Mouse (Mus musculus) CH12.LX (cell line): ENCODE measurements around the gene Nop10. TPM values are rescaled to one million over a fixed set of nuclear protein-coding genes. Genes with fewer than 3 reads are reported as not detected.
"Not testable (repeated sequence)": the region's sequence is repeated elsewhere in the genome, so short reads cannot be mapped to it uniquely, and the experiment has no call there.

ENCODE experiments used
- DNase-seq: peaks from one replicate; pipeline ENCODE4 v3.0.0-alpha.2; 2013; ENCODE audit errors: extremely low read depth
- H3K27ac ChIP-seq: 2 replicates; pipeline ENCODE4 v1.5.1; 2012; ENCODE audit warnings: low read depth, mild to moderate bottlenecking, control low read depth, moderate library complexity; ENCODE audit not compliant: insufficient read depth
- H3K27me3 ChIP-seq: replicated peaks from 2 replicates; pipeline ENCODE3; 2012; ENCODE audit warnings: inconsistent platforms
- H3K36me3 ChIP-seq, 2 experiments: replicated peaks in 1 of 2; 2 replicates each; pipeline versions ENCODE3 to v1.6.1; 2012; ENCODE audit warnings: inconsistent platforms in 1 of 2, low read length in 1 of 2, mild to moderate bottlenecking in 1 of 2, mixed read lengths in 1 of 2, moderate library complexity in 1 of 2; ENCODE audit not compliant: control insufficient read depth in 1 of 2, insufficient read depth in 1 of 2
- H3K4me1 ChIP-seq, 2 experiments: 2 replicates each; pipeline ENCODE4 v1.6.1; 2012; ENCODE audit warnings: inconsistent platforms in 1 of 2, moderate library complexity in 1 of 2; ENCODE audit not compliant: insufficient read depth in 2 of 2, control insufficient read depth in 1 of 2
- H3K4me2 ChIP-seq: 2 replicates; pipeline ENCODE4 v1.6.1; 2012; ENCODE audit warnings: low read depth, mild to moderate bottlenecking, control low read depth; ENCODE audit not compliant: poor library complexity, insufficient read depth, severe bottlenecking
- H3K4me3 ChIP-seq, 3 experiments: fragments of 150-350 bp in 1 of 3; sonication (generic) in 1 of 3; replicated peaks in 1 of 3; 2 replicates each; pipeline versions ENCODE3 to v1.5.1; 2011 to 2012; ENCODE audit warnings: low read depth in 2 of 3, low read length in 2 of 3, mild to moderate bottlenecking in 2 of 3, moderate library complexity in 2 of 3, control low read depth in 1 of 3, improper control_type of control experiment in 1 of 3, inconsistent platforms in 1 of 3, mixed read lengths in 1 of 3; ENCODE audit not compliant: poor library complexity in 1 of 3
- H3K79me2 ChIP-seq: replicated peaks from 2 replicates; pipeline ENCODE4 v1.6.1; 2012; ENCODE audit warnings: mild to moderate bottlenecking, moderate library complexity; ENCODE audit not compliant: control insufficient read depth, poor library complexity, insufficient read depth, severe bottlenecking; ENCODE audit errors: extremely low read depth
- H3K9ac ChIP-seq: 2 replicates; pipeline ENCODE4 v1.6.1; 2012; ENCODE audit warnings: low read depth, mild to moderate bottlenecking, control low read depth, moderate library complexity; ENCODE audit not compliant: insufficient read depth
- H3K9me3 ChIP-seq: replicated peaks from 2 replicates; pipeline ENCODE3; 2012; ENCODE audit warnings: low read length, inconsistent platforms, mixed read lengths
- CTCF ChIP-seq, 2 experiments: IDR thresholded peaks in 1 of 2; conservative IDR thresholded peaks in 1 of 2; 2 replicates each; pipeline ENCODE4 v1.5.1; 2011 to 2012; ENCODE audit warnings: low read depth in 2 of 2, low read length in 2 of 2, improper control_type of control experiment in 1 of 2, inconsistent platforms in 1 of 2, mild to moderate bottlenecking in 1 of 2, moderate library complexity in 1 of 2
- ELF1 ChIP-seq: IDR thresholded peaks from 2 replicates; pipeline ENCODE4 v1.6.1; 2014; ENCODE audit warnings: low read depth, mild to moderate bottlenecking, inconsistent platforms, low read length, improper control_type of control experiment
- ETS1 ChIP-seq: conservative IDR thresholded peaks from 2 replicates; pipeline ENCODE4 v1.6.1; 2012; ENCODE audit warnings: low read depth, mild to moderate bottlenecking, inconsistent platforms, low read length, improper control_type of control experiment, moderate library complexity
- HCFC1 ChIP-seq: IDR thresholded peaks from 2 replicates; pipeline ENCODE4 v1.6.1; 2012; ENCODE audit warnings: low read depth, mild to moderate bottlenecking, inconsistent platforms, low read length, improper control_type of control experiment
- MAFK ChIP-seq: IDR thresholded peaks from 2 replicates; pipeline ENCODE4 v1.6.1; 2011; ENCODE audit warnings: low read length, improper control_type of control experiment; ENCODE audit not compliant: insufficient replicate concordance
- MAZ ChIP-seq: IDR thresholded peaks from 2 replicates; pipeline ENCODE4 v1.6.1; 2012; ENCODE audit warnings: low read depth, mild to moderate bottlenecking, inconsistent platforms, low read length, improper control_type of control experiment, moderate library complexity
- MEF2A ChIP-seq: IDR thresholded peaks from 2 replicates; pipeline ENCODE4 v1.6.1; 2014; ENCODE audit warnings: low read depth, mild to moderate bottlenecking, inconsistent platforms, low read length, improper control_type of control experiment, borderline replicate concordance
- MXI1 ChIP-seq: IDR thresholded peaks from 2 replicates; pipeline ENCODE4 v1.6.1; 2011; ENCODE audit warnings: mild to moderate bottlenecking, low read depth, low read length, improper control_type of control experiment
- POLR2A ChIP-seq: IDR thresholded peaks from 2 replicates; pipeline ENCODE4 v1.6.1; 2011; ENCODE audit warnings: low read depth, mild to moderate bottlenecking, improper control_type of control experiment, low read length
- POLR2AphosphoS2 ChIP-seq: IDR thresholded peaks from 2 replicates; pipeline ENCODE4 v1.6.1; 2011; ENCODE audit warnings: low read depth, low read length, improper control_type of control experiment
- RCOR1 ChIP-seq: conservative IDR thresholded peaks from 2 replicates; pipeline ENCODE4 v1.6.1; 2012; ENCODE audit warnings: low read depth, mild to moderate bottlenecking, inconsistent platforms, low read length, improper control_type of control experiment
- SMC3 ChIP-seq: IDR thresholded peaks from 2 replicates; pipeline ENCODE4 v1.6.1; 2011; ENCODE audit warnings: low read depth, low read length, improper control_type of control experiment
- UBTF ChIP-seq: IDR thresholded peaks from 2 replicates; pipeline ENCODE4 v1.6.1; 2012; ENCODE audit warnings: low read depth, mild to moderate bottlenecking, inconsistent platforms, low read length, improper control_type of control experiment, moderate library complexity
- ZMIZ1 ChIP-seq: IDR thresholded peaks from 2 replicates; pipeline ENCODE4 v1.6.1; 2012; ENCODE audit warnings: low read depth, mild to moderate bottlenecking, inconsistent platforms, low read length, improper control_type of control experiment
- dilution Hi-C: fragments of 300-500 bp; cut with MboI; formaldehyde crosslinking; loops from 2 replicates; pipeline ENCODE4 v1.14.3; 2020; ENCODE audit warnings: low sequenced_read_pairs; ENCODE audit not compliant: extremely low pct_unique_long_range_greater_than_20kb, extremely low pct_ligation_motif_present
- in situ Hi-C: fragments of 300-500 bp; cut with MboI; formaldehyde crosslinking; loops from 3 replicates; pipeline ENCODE4 v1.14.3; 2019; ENCODE audit warnings: low sequenced_read_pairs, low pct_ligation_motif_present, low pct_unique_long_range_greater_than_20kb, mixed read lengths
- polyA plus RNA-seq: library from polyadenylated mRNA; unstranded; fragments of >175 nt; gene quantifications from 2 replicates; pipeline ENCODE4 v1.2.1, GENCODE M21; 2012; ENCODE audit warnings: low read depth; ENCODE audit not compliant: insufficient read length
- total RNA-seq, 2 experiments: library from RNA; depleted of rRNA; stranded (reverse); fragments of 300-350 nt in 1 of 2; fragments of >200 nt in 1 of 2; gene quantifications; 2 replicates each; pipeline ENCODE4 v1.2.3; 2012 to 2014

The Nop10 gene
- total and polyA plus RNA-seq, 3 experiments = 239 to 507 (median 251) TPM

GRCm38 (mm10) chr2:112285031-112285390, 23.3 kb downstream of the Nop10 start:
- dilution Hi-C loops (no loop called here), in situ Hi-C loops (no loop called here)
- TF ChIP-seq MAZ = no peak
- no peaks in the 10 kb centered on the region for H3K27me3 ChIP-seq
- no peak overlapping the region for H3K9ac ChIP-seq
- no peaks in the 10 kb centered on the region for H3K4me1 ChIP-seq
- H3K79me2 ChIP-seq = 0 out of 2 replicates have a peak, but pooled peaks cover 2% of the 10 kb centered on the region
- no peak overlapping the region for H3K27ac ChIP-seq
- DNase-seq = no peak
- H3K4me2 ChIP-seq = peak overlapping the region; percentile 17; the same call in 1 of the 2 replicates
- peaks cover 0 to 4% of the 10 kb centered on the region in 2 experiments for H3K36me3 ChIP-seq
- H3K9me3 ChIP-seq = no peaks in the 10 kb centered on the region
- no peak overlapping the region for H3K4me3 ChIP-seq

GRCm38 (mm10) chr2:112286062-112286461, 24.3 kb downstream of the Nop10 start:
- H3K36me3 ChIP-seq, dilution Hi-C loops, H3K4me1 ChIP-seq, DNase-seq, H3K27me3 ChIP-seq, H3K9ac ChIP-seq, H3K4me3 ChIP-seq, H3K79me2 ChIP-seq, in situ Hi-C loops, H3K4me2 ChIP-seq, H3K27ac ChIP-seq, H3K9me3 ChIP-seq: not testable (repeated sequence)

- no peaks in the 10 kb centered on the region for H3K27me3 ChIP-seq
- no peak overlapping the region for H3K9ac ChIP-seq
- H3K9me3 ChIP-seq = no peaks in the 10 kb centered on the region
- TF ChIP-seq POLR2A (no peak), MAZ (no peak), SMC3 (no peak), HCFC1 (no peak), ETS1 (no peak)
- TF ChIP-seq, all 38 proteins: peak for 0
- Histone ChIP-seq H3K27ac (no peak overlapping the region), H3K4me1 (no peaks in the 10 kb centered on the region), H3K36me3 (peaks cover 0 to 4% of the 10 kb centered on the region in 2 experiments), H3K4me3 (no peak overlapping the region), H3K79me2 (no peaks in the 10 kb centered on the region), H3K4me2 (no peak overlapping the region)
- dilution Hi-C loops (no loop called here), in situ Hi-C loops (no loop called here)
- no peak for DNase-seq
Measured at GRCm38 (mm10) chr2:112287059-112287458, 25.3 kb downstream of the Nop10 start.

DNA sequence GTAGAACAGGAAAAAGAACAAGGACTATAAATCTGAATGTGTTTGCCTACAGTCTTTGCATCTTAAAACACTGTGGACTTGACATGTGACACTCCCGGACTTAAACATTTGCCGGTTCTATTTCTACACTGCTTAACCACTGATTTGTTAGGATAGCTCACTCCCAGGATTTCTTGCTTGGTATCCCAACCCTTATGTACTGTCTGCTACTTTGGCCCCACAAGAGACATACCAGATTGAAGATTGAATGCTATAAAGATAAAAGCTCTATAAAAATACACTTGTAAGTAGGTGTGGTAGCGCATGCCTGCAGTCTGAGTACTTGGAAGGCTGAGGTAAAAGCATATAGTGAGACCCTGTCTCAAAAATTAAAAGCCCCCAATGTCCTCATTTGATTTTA, 27.8 kb downstream of the Nop10 start:
- no peak overlapping the region for H3K4me2 ChIP-seq
- TF ChIP-seq MXI1 (no peak), ELF1 (no peak), ZMIZ1 (no peak), UBTF (no peak), MEF2A (no peak), HCFC1 (no peak), POLR2AphosphoS2 (no peak), CTCF (conservative IDR thresholded peaks at IDR 0.05 in 1 of 2, IDR thresholded peaks at IDR 0.05 in 1 of 2; ENCODE audit: low read depth in 2 of 2, low read length in 2 of 2) (no peak), MAFK (no peak), RCOR1 (no peak), ETS1 (no peak)
- H3K27me3 ChIP-seq = no peaks in the 10 kb centered on the region
- dilution Hi-C loops (no loop called here), in situ Hi-C loops (no loop called here)
- H3K79me2 ChIP-seq = no peaks in the 10 kb centered on the region
- H3K36me3 ChIP-seq = peaks cover 0 to 8% of the 10 kb centered on the region in 2 experiments
- DNase-seq = no peak
- H3K27ac ChIP-seq = no peak overlapping the region
- H3K4me1 ChIP-seq = no peaks in the 10 kb centered on the region
- H3K4me3 ChIP-seq = no peak overlapping the region
- H3K9ac ChIP-seq = no peak overlapping the region
- H3K9me3 ChIP-seq = no peaks in the 10 kb centered on the region
